Mouse (Mus musculus) adrenal gland (tissue): ENCODE measurements around the gene Shc1.

ENCODE experiments used
- intact Hi-C: fragments of 180-260 bp; cut with DNase I; formaldehyde crosslinking; loops from one replicate; pipeline ENCODE4 v1.15.1; 2025
- long read RNA-seq, 2 experiments: library from polyadenylated mRNA; unstranded; transcript quantifications; one replicate each; pipeline ENCODE4 v2.0.0; 2020; ENCODE audit warnings: borderline replicate concordance in 1 of 2; ENCODE audit not compliant: insufficient replicate concordance in 1 of 2

Shc1 gene
- long read RNA-seq, experiment 1, transcript Shc1-201 (13 exons, 3,250 nt): major isoform, 9 of 24 reads
- long read RNA-seq, experiment 1, partial matches to known transcripts: 7 of 24 reads
- long read RNA-seq, experiment 1, other reads (novel, unspliced or antisense): 6 of 24 reads
- long read RNA-seq, experiment 2, transcript Shc1-201 (13 exons, 3,250 nt): major isoform, 8 of 20 reads
- long read RNA-seq, experiment 2, partial matches to known transcripts: 4 of 20 reads
- long read RNA-seq, experiment 2, other reads (novel, unspliced or antisense): 5 of 20 reads

DNA sequence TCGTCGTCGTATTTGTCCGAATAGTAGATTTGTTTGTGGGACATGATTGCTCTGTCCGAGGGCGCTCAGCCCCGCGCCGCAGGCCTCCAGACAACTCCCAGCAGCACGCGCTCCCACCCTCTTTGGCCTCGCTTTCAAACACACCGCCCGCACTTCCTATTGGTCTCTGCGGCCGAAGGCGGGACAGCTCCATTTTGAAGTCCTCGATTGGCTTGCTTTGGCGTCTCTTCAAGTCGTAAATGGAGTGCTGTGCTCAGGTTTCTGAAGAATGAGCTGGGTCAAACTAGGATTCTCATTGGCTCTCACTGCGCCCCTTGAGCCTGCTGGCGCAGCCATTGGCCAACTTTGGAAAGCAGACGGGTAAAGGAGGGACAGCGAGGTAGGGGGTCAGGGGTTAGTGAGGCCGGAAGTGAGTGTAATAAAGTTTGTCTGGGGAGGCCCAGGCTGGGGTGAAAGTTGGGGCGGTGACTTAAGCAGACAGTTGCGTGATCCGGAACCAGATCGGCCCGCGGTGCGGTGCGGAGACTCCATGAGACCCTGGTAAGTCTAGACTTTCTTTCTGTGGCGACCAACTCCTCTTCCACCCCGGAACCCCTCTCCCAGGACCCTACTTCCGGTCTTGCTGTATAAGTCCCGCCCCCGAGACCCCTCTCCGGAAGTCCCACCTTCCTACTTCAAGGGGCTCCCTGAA is at the start of gene Shc1, which contains the start of gene Cks1b:
TSS of gene Shc1 (plus strand) at position 274 of the 691 bp plus-strand sequence.
TSS of gene Cks1b (minus strand) at position 214 of the 691 bp plus-strand sequence.
- intact Hi-C loops: no loop called here

DNA sequence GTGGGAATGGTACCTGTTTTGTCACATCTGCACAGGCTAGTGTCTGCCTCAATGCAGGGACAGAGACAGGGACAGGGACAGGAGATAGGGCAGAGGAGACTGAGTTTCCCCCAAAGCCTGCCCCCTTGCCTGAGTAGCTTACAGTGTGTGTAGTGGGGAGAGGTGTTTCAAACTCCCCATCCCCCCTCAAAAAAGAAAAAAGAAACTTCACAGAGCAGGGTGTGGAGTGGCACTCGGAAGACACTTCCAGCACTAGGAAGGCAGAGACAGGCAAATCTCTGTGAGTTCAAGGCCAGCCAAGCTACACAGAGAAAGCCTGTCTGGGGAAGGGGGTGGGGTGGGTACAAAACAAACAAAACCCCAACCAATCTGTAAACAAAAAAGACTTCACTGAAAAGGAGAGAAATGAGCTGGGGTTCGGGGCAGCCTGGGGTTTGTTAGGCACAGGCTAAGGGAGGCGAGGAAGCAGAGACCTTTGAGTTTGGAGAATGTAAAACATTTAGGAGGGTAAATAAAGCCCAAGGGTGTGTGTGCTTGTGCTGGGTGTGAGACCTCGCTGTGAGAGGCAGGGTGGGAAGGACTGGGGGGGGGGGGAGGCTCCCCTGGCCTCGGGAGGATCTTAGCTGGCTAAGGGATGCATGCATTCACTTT is 44.5 kb upstream of the Shc1 start:
- intact Hi-C loops: no loop called here

DNA sequence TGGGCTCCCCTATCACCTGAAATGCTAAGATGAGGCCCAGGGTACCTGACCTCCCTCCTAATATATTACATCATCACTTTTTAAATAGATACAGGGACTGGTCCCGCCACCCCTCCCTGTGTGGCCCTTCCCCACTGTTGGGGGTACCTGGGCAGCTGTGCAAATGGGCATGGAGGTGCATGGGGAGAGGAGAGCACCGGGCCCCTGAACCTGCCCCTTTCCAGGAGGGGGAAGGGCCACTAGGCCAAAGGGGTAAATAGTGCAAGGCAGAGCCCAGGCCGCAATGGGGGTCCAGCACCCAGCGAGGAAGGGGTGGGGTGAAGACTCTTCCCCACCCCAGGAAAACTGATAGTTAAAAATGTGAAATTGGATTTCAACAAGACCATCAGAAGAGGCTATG is 40.4 kb upstream of the Shc1 start:
- intact Hi-C loops: no loop called here

GRCm38 (mm10) chr3:89378394-89379067 is 39.7 kb upstream of the Shc1 start:
- intact Hi-C loops: no loop called here

- intact Hi-C loops: no loop called here
Observed at GRCm38 (mm10) chr3:89379388-89380131, 38.7 kb upstream of the Shc1 start.

DNA sequence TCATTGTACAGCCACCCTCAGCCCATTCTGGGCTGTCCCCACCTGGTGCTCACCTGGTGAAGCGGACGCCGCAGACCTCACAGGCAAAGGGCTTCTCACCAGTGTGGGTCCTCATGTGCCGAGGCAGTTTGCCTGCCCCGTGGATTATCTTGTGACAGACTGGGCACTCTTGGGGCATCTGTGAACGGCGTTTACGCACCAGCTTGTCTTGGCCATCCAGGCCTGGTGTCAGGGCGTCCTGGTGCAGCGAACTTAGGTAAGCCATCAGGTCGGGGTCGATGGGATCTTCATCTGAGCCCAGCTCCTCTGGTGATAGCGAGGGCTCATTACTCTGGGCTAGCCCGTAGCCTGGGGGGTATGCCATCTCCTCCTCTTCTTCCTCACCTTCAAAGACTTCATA is 38.0 kb upstream of the Shc1 start:
- intact Hi-C loops: no loop called here

GRCm38 (mm10) chr3:89380711-89381110 is 37.5 kb upstream of the Shc1 start:
- intact Hi-C loops: no loop called here

DNA sequence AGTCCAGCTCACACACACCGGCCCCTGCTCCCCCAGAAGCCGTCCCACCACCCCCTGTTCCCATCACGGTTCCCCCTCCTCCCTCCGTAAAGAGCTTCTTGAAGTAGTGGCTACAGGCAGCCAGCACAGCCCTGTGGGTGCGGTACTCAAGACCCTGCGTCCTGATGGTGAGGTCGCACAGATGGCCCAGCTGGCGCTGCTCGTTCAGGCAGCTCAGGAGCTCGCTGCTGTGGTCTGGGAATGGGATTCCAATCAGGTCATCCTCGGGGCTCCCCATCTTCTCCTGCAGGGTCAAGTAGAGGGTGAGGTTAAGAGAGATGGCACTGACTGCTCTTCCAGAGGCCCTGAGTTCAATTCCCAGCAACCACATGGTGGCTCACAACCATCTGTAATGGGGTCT is 37.0 kb upstream of the Shc1 start:
- intact Hi-C loops: no loop called here

GRCm38 (mm10) chr3:89382033-89382882 is 36.0 kb upstream of the Shc1 start:
- intact Hi-C loops: no loop called here

- intact Hi-C loops: no loop called here
Observed at GRCm38 (mm10) chr3:89382950-89383349, 35.3 kb upstream of the Shc1 start.

- intact Hi-C loops: no loop called here
Observed at GRCm38 (mm10) chr3:89383651-89384255, 34.5 kb upstream of the Shc1 start.

DNA sequence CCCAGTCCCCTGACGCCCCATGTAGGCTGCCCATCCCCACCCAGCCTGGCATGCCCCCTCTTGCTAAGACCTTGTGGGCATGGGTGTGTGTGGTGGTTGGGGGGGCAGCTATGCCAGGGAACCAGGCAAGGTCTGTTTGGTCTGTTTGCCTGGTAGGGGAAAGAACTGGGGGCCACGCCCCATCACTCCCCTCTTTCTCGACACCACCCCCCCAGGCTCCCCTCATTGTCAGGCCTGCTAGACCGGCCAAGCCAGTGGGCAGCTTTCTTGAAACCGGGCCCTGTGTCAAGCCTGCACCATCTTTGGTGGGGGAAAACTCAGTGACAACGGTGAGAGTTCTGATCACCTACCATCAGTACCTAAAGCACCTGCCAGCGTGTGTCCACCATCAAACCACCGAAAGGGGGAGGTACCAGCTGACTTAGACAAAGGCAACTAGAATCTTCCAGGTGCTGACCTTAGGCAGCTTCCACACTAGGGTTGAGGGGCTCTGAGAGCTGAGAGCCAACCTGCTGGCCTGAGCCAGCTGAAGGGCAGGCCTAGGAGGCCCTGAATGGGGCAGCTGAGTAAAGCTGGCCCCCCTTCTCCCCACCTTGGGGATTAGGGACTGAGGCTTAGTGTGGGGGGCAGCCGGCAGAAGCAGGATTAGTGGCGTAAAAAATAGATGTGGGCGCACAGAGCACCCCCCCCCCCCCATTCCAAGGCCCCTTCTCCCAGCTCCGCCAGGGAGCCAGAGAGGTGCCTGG is 33.7 kb upstream of the Shc1 start:
- intact Hi-C loops: no loop called here

DNA sequence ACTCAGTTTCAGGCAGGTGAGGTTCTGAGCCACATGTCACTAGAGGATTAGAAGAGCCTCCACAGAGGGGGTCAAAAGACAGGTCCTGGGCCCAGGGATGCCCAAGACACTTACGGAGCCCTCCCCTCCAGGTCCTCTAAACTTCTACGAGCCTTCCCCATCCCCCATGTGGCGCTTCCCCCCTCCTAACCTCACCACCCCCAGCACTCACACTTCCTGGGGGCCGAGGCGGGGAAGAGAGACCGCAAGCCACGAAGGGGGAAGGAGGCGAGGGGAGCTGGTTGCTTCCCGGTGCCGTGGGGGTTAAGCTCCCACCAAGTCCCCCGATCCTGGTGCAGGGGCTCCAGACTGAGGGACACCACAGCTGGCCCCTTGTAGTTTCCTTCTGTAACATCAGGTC is 32.8 kb upstream of the Shc1 start:
- intact Hi-C loops: no loop called here

DNA sequence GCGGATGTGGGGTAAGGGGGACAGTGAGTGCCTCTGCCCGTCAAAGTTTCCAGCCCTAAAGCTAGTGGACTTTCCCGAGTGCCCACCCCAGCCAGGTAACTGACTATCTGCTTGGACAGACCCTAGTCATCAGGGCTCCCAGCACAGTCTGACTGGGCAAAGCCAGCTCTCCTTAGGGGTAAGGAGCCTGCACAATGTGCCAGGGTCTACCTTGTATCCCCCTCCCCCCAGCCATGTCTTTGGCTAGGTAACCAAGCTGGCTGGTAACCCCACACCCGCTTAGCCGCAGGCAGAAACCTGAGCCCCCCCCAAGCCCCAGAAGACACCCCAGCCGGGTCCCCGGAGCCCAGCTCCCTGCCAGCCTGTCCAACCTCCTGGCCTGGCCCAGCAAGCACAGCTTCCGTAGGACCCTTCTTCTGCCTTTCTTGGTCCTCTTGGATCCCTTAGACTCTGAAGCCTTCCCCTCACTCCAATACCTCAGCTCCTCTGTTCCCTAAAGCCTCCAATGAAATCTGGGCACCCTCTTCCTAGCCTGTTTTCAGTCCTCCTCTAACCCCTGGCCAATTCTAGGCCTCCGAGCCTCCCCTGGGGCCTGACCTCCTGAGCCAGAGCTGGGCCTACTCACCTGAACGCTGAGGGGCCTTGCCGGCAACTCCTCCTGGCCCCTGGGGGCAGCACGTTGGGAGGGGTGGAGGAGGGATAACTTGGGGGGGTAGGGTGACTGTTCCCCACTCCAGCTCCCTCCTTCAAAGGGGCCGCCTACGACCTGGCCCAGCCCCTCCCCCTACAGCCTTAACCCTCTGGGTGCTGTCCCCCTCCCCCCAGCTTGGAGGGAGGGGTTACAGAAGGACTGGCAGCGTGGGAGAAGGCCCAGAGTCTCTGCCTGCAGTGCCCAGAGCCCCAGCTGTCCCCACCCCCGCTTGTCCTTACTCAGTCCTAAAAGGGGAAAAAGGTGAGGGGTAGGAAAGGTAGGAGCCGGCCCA is 31.5 kb upstream of the Shc1 start:
- intact Hi-C loops: no loop called here

DNA sequence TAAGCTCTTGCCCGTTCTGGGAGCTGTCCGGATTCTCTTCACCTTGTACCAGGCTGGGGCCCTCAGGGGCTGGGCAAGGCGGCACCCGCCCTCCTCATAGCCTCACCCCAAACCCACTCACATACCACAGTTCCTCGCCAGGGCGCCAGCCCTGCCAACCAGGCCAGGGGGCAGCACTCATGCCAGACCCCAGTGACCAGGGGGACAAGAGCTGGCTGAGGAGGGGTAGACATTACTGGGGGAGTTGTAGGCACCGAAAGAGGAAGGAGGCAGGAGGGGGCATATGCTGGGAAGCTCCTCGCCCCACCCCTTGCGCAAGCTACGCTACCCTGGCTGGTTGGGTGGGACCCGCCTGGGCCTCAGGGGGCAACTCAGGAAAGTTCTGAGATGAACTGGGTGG is 30.6 kb upstream of the Shc1 start:
- intact Hi-C loops: no loop called here

GRCm38 (mm10) chr3:89388134-89388881 is 29.9 kb upstream of the Shc1 start:
- intact Hi-C loops: no loop called here
